Mouse (Mus musculus) testis, adult 2 months (tissue): ENCODE measurements around the gene Ccdc162.

Source experiments
- CTCF ChIP-seq: fragments of 200-500 bp; IDR thresholded peaks from 2 replicates; pipeline ENCODE4 v1.5.1; 2012; ENCODE audit warnings: low read depth, mild to moderate bottlenecking, inconsistent platforms, low read length, moderate library complexity; ENCODE audit not compliant: control insufficient read depth, insufficient read depth, insufficient replicate concordance
- POLR2A ChIP-seq: fragments of 200-500 bp; IDR thresholded peaks from 2 replicates; pipeline ENCODE4 v1.6.1; 2012; ENCODE audit warnings: low read depth, mild to moderate bottlenecking, inconsistent platforms, low read length, moderate library complexity; ENCODE audit not compliant: control insufficient read depth

DNA sequence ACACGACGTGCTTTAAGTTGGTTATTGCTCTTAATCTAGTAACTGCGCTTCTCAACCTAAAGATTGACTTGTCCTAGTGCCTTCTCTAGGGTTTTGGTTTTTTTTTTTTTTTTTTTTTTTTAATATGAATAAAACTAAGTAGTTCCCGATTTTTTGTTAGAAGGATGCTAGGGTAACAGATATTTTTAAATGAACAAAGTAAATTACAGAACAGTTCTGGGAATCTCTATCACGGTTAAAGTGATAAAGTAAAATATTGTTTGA lies 196.1 kb downstream of the Ccdc162 start:
- no peak for TF ChIP-seq POLR2A
- TF ChIP-seq CTCF, result no peak
